In genomic region chr15:79281389-79281788, GRCm38 (mm10) we compare ENCODE assay signal across 9 mouse cellular contexts. TPM values are rescaled to one million over a fixed set of nuclear protein-coding genes. Genes with fewer than 3 reads are reported as not detected.
DNase-seq lines count a peak whose midpoint lies in the region; ATAC-seq and TF ChIP-seq lines count a peak whose summit lies in the region.
"Had no signal": no experiment of that assay in that cellular context is flagged by ENCODE, and none has a peak within 500 bp of the region (broad histone marks: within the 10 kb centered on the region; RNA-seq: fewer than 3 reads in every experiment).

No protein-coding gene starts in this region.

- H3K9ac ChIP-seq in intestine, postnatal 0 days (ENCODE audit: low read depth, low read length): no peak overlapping the region

- no peak for TF ChIP-seq CTCF in intestine, postnatal 0 days (IDR thresholded peaks at IDR 0.05; ENCODE audit: low read depth)

- peaks cover 7% of the 10 kb centered on the region; the same call in 1 of the 2 replicates for H3K36me3 ChIP-seq in intestine, postnatal 0 days (ENCODE audit: control insufficient read depth, insufficient read depth)

- no peak overlapping the region for H3K4me2 ChIP-seq in intestine, postnatal 0 days (replicated peaks; ENCODE audit: low read depth)

- WGBS in intestine, postnatal 0 days: 25% methylated on average over 1 of the region's 1 CpGs

- DNase-seq in 3T3-L1 (ENCODE audit: low read depth, low spot score) (peak; percentile 56), MEL-GATA-1-ER (ENCODE audit: extremely low read depth, low read depth) (peak; percentile 95)
- DNase-seq in testis, postnatal 10 days (ENCODE audit: low spot score): no peak
- DNase-seq in kidney, postnatal 14 days: no peak
- DNase-seq in kidney, adult 8-10 months: no peak
- DNase-seq in Muller cell, postnatal 12 days (ENCODE audit: inconsistent ontology term): no peak

- H3K27me3 ChIP-seq in intestine, postnatal 0 days (replicated peaks; ENCODE audit: control insufficient read depth, insufficient read depth, low read length): no peaks in the 10 kb centered on the region

- H3K4me3 ChIP-seq in intestine, postnatal 0 days (ENCODE audit: low read depth, low read length): no peak overlapping the region

- ATAC-seq in intestine, postnatal 0 days: peak; percentile 40
- ATAC-seq in megakaryocyte-erythroid progenitor cell, adult 5-6 weeks (replicated peaks; ENCODE audit: low FRiP score, low TSS enrichment, poor library complexity, severe bottlenecking): peak; percentile 78

- peak overlapping the region; percentile 86; the same call in 1 of the 2 replicates for H3K27ac ChIP-seq in intestine, postnatal 0 days (ENCODE audit: low read depth, low read length)

- no peaks in the 10 kb centered on the region for H3K9me3 ChIP-seq in intestine, postnatal 0 days (ENCODE audit: control insufficient read depth)

- peaks cover 9% of the 10 kb centered on the region; the same call in 1 of the 2 replicates for H3K4me1 ChIP-seq in intestine, postnatal 0 days (replicated peaks; ENCODE audit: control insufficient read depth, insufficient read depth, low read length)

RNA-seq across cellular contexts. Expression of gene Baiap2l2, which starts 3.9 kb away (rescaled TPM):
- polyA plus RNA-seq in intestine, postnatal 0 days (2015; fragmentation: Nextera tagmentation; extraction: Ambion mirVana): 19.3 and 21.3 TPM in 2 replicates
- not detected in 2 replicates for total RNA-seq in megakaryocyte-erythroid progenitor cell, adult 5-6 weeks (2014; fragmentation: Nextera tagmentation)
- not detected in 2 replicates for total RNA-seq in megakaryocyte-erythroid progenitor cell, adult 5-6 weeks (2017)
- total RNA-seq: liver, adult 2 months had no signal

RNA-seq across cellular contexts. Expression of gene Slc16a8, which starts 26.8 kb away (rescaled TPM):
- 0.12 TPM in 1 of 2 replicates, not detected in the other for polyA plus RNA-seq in intestine, postnatal 0 days (2015; fragmentation: Nextera tagmentation; extraction: Ambion mirVana)
- not detected in 2 replicates for total RNA-seq in megakaryocyte-erythroid progenitor cell, adult 5-6 weeks (2014; fragmentation: Nextera tagmentation)
- total RNA-seq in megakaryocyte-erythroid progenitor cell, adult 5-6 weeks (2017): not detected in 2 replicates
- total RNA-seq: liver, adult 2 months had no signal
- polyA plus RNA-seq: liver, adult 2 months had no signal

RNA-seq across cellular contexts. Expression of gene Pla2g6, which starts 46.8 kb away (rescaled TPM):
- 17.4 and 22.1 TPM in 2 replicates for polyA plus RNA-seq in intestine, postnatal 0 days (2015; fragmentation: Nextera tagmentation; extraction: Ambion mirVana)
- 26.7 and 34.4 TPM in 2 replicates for total RNA-seq in megakaryocyte-erythroid progenitor cell, adult 5-6 weeks (2014; fragmentation: Nextera tagmentation)
- 8.0 and 12.4 TPM in 2 replicates for total RNA-seq in megakaryocyte-erythroid progenitor cell, adult 5-6 weeks (2017)

RNA-seq across cellular contexts. Expression of gene Gm49486, which starts 52.2 kb away (rescaled TPM):
- 0.14 and 0.30 TPM in 2 replicates for polyA plus RNA-seq in intestine, postnatal 0 days (2015; fragmentation: Nextera tagmentation; extraction: Ambion mirVana)
- total RNA-seq in megakaryocyte-erythroid progenitor cell, adult 5-6 weeks (2014; fragmentation: Nextera tagmentation): not detected in 2 replicates
- total RNA-seq in megakaryocyte-erythroid progenitor cell, adult 5-6 weeks (2017): 0.08 TPM in 1 of 2 replicates, not detected in the other
- total RNA-seq: liver, adult 2 months had no signal
- polyA plus RNA-seq: liver, adult 2 months had no signal

RNA-seq across cellular contexts. Expression of gene Pick1, which starts 52.4 kb away (rescaled TPM):
- polyA plus RNA-seq in intestine, postnatal 0 days (2015; fragmentation: Nextera tagmentation; extraction: Ambion mirVana): 21.9 and 24.6 TPM in 2 replicates
- 15.8 and 20.9 TPM in 2 replicates for total RNA-seq in megakaryocyte-erythroid progenitor cell, adult 5-6 weeks (2014; fragmentation: Nextera tagmentation)
- total RNA-seq in megakaryocyte-erythroid progenitor cell, adult 5-6 weeks (2017): 8.9 and 11.4 TPM in 2 replicates

Comparison
In these comparisons a context has a peak if more than half of its experiments do, and no peak if none do; other contexts are left out.
1. DNase-seq: peak in 3T3-L1 (single experiment) and MEL-GATA-1-ER (single experiment); none in testis, postnatal 10 days (single experiment), kidney, postnatal 14 days (single experiment), kidney, adult 8-10 months (0 of 2) and Muller cell, postnatal 12 days (single experiment).